Comparison of ENCODE assay signal across 20 mouse cellular contexts in the genomic region with DNA sequence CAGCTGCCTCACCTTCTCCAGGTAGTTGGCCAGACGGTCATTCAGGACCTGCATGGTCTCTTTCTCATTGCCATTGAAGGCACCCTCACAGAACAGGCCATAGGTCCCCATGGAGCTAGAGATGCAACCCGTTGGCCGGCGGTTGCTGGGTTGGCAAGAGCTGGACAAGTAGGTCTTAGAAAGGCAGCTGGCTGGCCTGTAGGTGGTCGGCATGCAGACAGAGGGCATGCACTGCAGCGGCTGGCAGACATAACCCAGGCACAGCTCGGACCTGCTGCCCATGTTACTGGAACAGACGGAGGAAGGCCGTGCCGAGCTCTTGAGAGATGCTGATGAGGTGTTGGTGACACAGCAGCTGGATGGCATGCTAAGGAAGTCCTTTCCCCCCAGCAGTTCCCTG. TPM values are rescaled to one million over a fixed set of nuclear protein-coding genes. Genes with fewer than 3 reads are reported as not detected.
"Had no signal": no experiment of that assay in that cellular context is flagged by ENCODE, and none has a peak within 500 bp of the region (broad histone marks: within the 10 kb centered on the region; RNA-seq: fewer than 3 reads in every experiment).

A gene (minus strand): TSS at position 366 of the 400 bp plus-strand sequence.

- H3K4me3 ChIP-seq: neural tube, embryonic 15.5 days; stomach, embryonic 15.5 days had no signal

- DNase-seq: retina, postnatal 1 day; right cerebral cortex, postnatal 14 days; right cerebral cortex, postnatal 25 days; right cerebral cortex, postnatal 4 days; spleen, adult 18-20 months; thymus, adult 18-20 months; thymus, adult 2 months; thymus, postnatal 14 days; thymus, postnatal 25 days; thymus, postnatal 36 days; thymus, postnatal 4 days had no signal

- H3K4me1 ChIP-seq: neural tube, embryonic 15.5 days; stomach, embryonic 15.5 days had no signal

RNA-seq across cellular contexts. Expression of the gene that starts here (rescaled TPM):
- total RNA-seq: neutrophil, adult 5-6 weeks had no signal
- polyA plus RNA-seq: neural tube, embryonic 14.5 days; neural tube, embryonic 15.5 days; small intestine, adult 2 months; spleen, adult 2 months; stomach, embryonic 14.5 days; stomach, embryonic 15.5 days; testis, adult 2 months; urinary bladder, adult 2 months had no signal
